Mouse (Mus musculus): ENCODE measurements around the gene Ms4a8a. TPM values are rescaled to one million over a fixed set of nuclear protein-coding genes. Genes with fewer than 3 reads are reported as not detected.

Ms4a8a gene
- polyA plus RNA-seq, 1 experiment from 2014 or later: not detected

Other genes with a start within 250 kb of the Ms4a8a start
- gene Slc15a3, start 241.4 kb downstream of the Ms4a8a start, polyA plus RNA-seq (2016; fragmentation: Nextera tagmentation; extraction: Ambion mirVana): 0.12 and 0.29 TPM in 2 replicates
- 146 and 150 TPM in 2 replicates for gene Tmem132a, start 211.2 kb downstream of the Ms4a8a start, polyA plus RNA-seq (2016; fragmentation: Nextera tagmentation; extraction: Ambion mirVana)
- 36.4 and 40.3 TPM in 2 replicates for gene Tmem109, start 199.1 kb downstream of the Ms4a8a start, polyA plus RNA-seq (2016; fragmentation: Nextera tagmentation; extraction: Ambion mirVana)
- 39.1 and 41.1 TPM in 2 replicates for gene Prpf19, start 185.9 kb downstream of the Ms4a8a start, polyA plus RNA-seq (2016; fragmentation: Nextera tagmentation; extraction: Ambion mirVana)
- gene Zp1, start 160.5 kb downstream of the Ms4a8a start, polyA plus RNA-seq (2016; fragmentation: Nextera tagmentation; extraction: Ambion mirVana): 0.38 TPM in 1 of 2 replicates, not detected in the other
- 0.09 and 0.12 TPM in 2 replicates for gene Ptgdr2, start 143.9 kb downstream of the Ms4a8a start, polyA plus RNA-seq (2016; fragmentation: Nextera tagmentation; extraction: Ambion mirVana)
- 21.6 and 23.7 TPM in 2 replicates for gene Ccdc86, start 131.8 kb downstream of the Ms4a8a start, polyA plus RNA-seq (2016; fragmentation: Nextera tagmentation; extraction: Ambion mirVana)
- gene Ms4a10, start 106.4 kb downstream of the Ms4a8a start, polyA plus RNA-seq (2016; fragmentation: Nextera tagmentation; extraction: Ambion mirVana): not detected in 2 replicates
- gene Ms4a15, start 87.9 kb downstream of the Ms4a8a start, polyA plus RNA-seq (2016; fragmentation: Nextera tagmentation; extraction: Ambion mirVana): not detected in 2 replicates
- not detected in 2 replicates for gene Ms4a18, start 63.1 kb downstream of the Ms4a8a start, polyA plus RNA-seq (2016; fragmentation: Nextera tagmentation; extraction: Ambion mirVana)
- not detected in 2 replicates for gene 1700017D01Rik, start 49.8 kb upstream of the Ms4a8a start, polyA plus RNA-seq (2016; fragmentation: Nextera tagmentation; extraction: Ambion mirVana)
- gene 1700025F22Rik, start 84.2 kb upstream of the Ms4a8a start, polyA plus RNA-seq (2016; fragmentation: Nextera tagmentation; extraction: Ambion mirVana): not detected in 2 replicates
- not detected in 2 replicates for gene Ms4a13, start 115.6 kb upstream of the Ms4a8a start, polyA plus RNA-seq (2016; fragmentation: Nextera tagmentation; extraction: Ambion mirVana)
- gene Ms4a12, start 151.3 kb upstream of the Ms4a8a start, polyA plus RNA-seq (2016; fragmentation: Nextera tagmentation; extraction: Ambion mirVana): not detected in 2 replicates
- gene Ms4a1, start 185.1 kb upstream of the Ms4a8a start, polyA plus RNA-seq (2016; fragmentation: Nextera tagmentation; extraction: Ambion mirVana): not detected in 2 replicates
- not detected in 2 replicates for gene Ms4a5, start 202.8 kb upstream of the Ms4a8a start, polyA plus RNA-seq (2016; fragmentation: Nextera tagmentation; extraction: Ambion mirVana)
- gene Ms4a14, start 233.4 kb upstream of the Ms4a8a start, polyA plus RNA-seq (2016; fragmentation: Nextera tagmentation; extraction: Ambion mirVana): 0.04 TPM in 1 of 2 replicates, not detected in the other